Mouse (Mus musculus): ENCODE data around the gene Ccdc141.

GRCm38 (mm10) chr2:77200379-77200778 lies 29.9 kb upstream of the Ccdc141 start:
- TF ChIP-seq CTCF (IDR thresholded peaks at IDR 0.05) (no peak), EP300 (IDR thresholded peaks at IDR 0.05) (0 out of 2 replicates have a peak, but pooled peaks have one; percentile 28)
